Mouse (Mus musculus) forebrain, embryonic 11.5 days (tissue): ENCODE measurements at regions not wholly inside any gene's neighbourhood (a gene's known extent, or its start where the extent isn't known, plus 50 kb on each side); places are given as distances from the start of the nearest gene placed in this dataset.

Experiments used
- ATAC-seq: fragments of 200-750 bp; cut with Nextera tagmentation; replicated peaks from 2 replicates; pipeline ENCODE4 v1.8.0; 2017; ENCODE audit warnings: moderate TSS enrichment; ENCODE audit not compliant: low FRiP score
- DNase-seq: peaks from one replicate; pipeline ENCODE4 v3.0.0-alpha.2; 2017; ENCODE audit warnings: low spot score
- H3K27ac ChIP-seq: fragments of 300-500 bp; sonication (generic); 2 replicates; pipeline ENCODE4 v1.5.1; 2014; ENCODE audit warnings: low read depth, low read length
- H3K27me3 ChIP-seq: fragments of 300-500 bp; sonication (generic); 2 replicates; pipeline ENCODE4 v1.6.1; 2014; ENCODE audit warnings: mild to moderate bottlenecking, low read length, mixed read lengths; ENCODE audit not compliant: control insufficient read depth, insufficient read depth
- H3K36me3 ChIP-seq: fragments of 300-500 bp; sonication (generic); 2 replicates; pipeline ENCODE4 v1.6.1; 2014; ENCODE audit warnings: mild to moderate bottlenecking, low read length, moderate library complexity, mixed read lengths; ENCODE audit not compliant: control insufficient read depth, insufficient read depth
- H3K4me1 ChIP-seq: fragments of 300-500 bp; sonication (generic); replicated peaks from 2 replicates; pipeline ENCODE4 v1.6.1; 2014; ENCODE audit warnings: low read length, mixed read lengths; ENCODE audit not compliant: control insufficient read depth, insufficient read depth
- H3K4me2 ChIP-seq: fragments of 300-500 bp; sonication (generic); 2 replicates; pipeline ENCODE4 v1.6.1; 2014; ENCODE audit warnings: low read depth, mild to moderate bottlenecking, low read length, moderate library complexity, mixed read lengths; ENCODE audit not compliant: severe bottlenecking
- H3K4me3 ChIP-seq: fragments of 300-500 bp; sonication (generic); 2 replicates; pipeline ENCODE4 v1.5.1; 2014; ENCODE audit warnings: low read depth, low read length
- H3K9ac ChIP-seq: fragments of 300-500 bp; sonication (generic); 2 replicates; pipeline ENCODE4 v1.6.1; 2014; ENCODE audit warnings: low read length
- H3K9me3 ChIP-seq: fragments of 300-500 bp; sonication (generic); 2 replicates; pipeline ENCODE4 v1.6.1; 2016; ENCODE audit warnings: low read length, mixed read lengths; ENCODE audit not compliant: control insufficient read depth
- WGBS: fragments of 180-500 bp; shearing (Covaris S2); extraction: QIAGEN DNeasy Blood & Tissue Kit; methylation state at CpG from one replicate; pipeline ENCODE4 v1.1.7; 2014; 5-methylcytosine and 5-hydroxymethylcytosine counted together

- no peak overlapping the region for H3K27ac ChIP-seq
- H3K27me3 ChIP-seq = no peaks in the 10 kb centered on the region
- 90% methylated on average over 8 of the region's 8 CpGs for WGBS
- H3K9me3 ChIP-seq = no peaks in the 10 kb centered on the region
- H3K4me2 ChIP-seq = no peak overlapping the region
- ATAC-seq (no peak), DNase-seq (no peak)
- no peak overlapping the region for H3K9ac ChIP-seq
- H3K4me3 ChIP-seq = no peak overlapping the region
- no peaks in the 10 kb centered on the region for H3K36me3 ChIP-seq
- no peaks in the 10 kb centered on the region for H3K4me1 ChIP-seq
These were observed 198.7 kb downstream of the Snx19 start for GRCm38 (mm10) chr9:30625635-30626034.

- WGBS = 87% methylated on average over 3 of the region's 3 CpGs
- Histone ChIP-seq H3K27me3 (no peaks in the 10 kb centered on the region), H3K36me3 (no peaks in the 10 kb centered on the region)
These were observed 198.2 kb downstream of the Snx19 start for GRCm38 (mm10) chr9:30625090-30625489.

DNA sequence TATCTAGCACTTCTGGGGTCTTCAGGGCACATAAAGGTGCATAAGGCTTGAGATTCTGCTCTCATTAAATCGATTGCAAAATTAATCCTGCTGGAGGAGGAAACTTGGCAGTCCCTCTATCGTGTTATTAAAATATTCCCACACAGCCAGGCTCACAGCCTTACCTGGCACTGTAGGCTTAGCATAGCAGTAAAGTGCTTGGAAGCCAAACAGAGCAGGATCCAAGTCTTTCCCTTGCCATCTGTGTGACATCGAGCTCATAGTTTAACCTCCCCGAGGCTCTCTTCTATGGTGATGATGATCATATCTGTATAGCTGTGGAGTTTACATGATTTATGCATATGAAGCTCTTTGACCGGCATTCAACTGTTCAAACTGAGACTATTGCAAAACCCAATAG lies 197.6 kb downstream of the Snx19 start:
- Histone ChIP-seq H3K4me2 (no peak overlapping the region), H3K4me1 (no peaks in the 10 kb centered on the region), H3K36me3 (no peaks in the 10 kb centered on the region), H3K4me3 (no peak overlapping the region), H3K27ac (no peak overlapping the region), H3K9ac (no peak overlapping the region), H3K9me3 (no peaks in the 10 kb centered on the region), H3K27me3 (no peaks in the 10 kb centered on the region)
- 91% methylated on average over 5 of the region's 5 CpGs for WGBS
- no peak for DNase-seq
- no peak for ATAC-seq

More at GRCm38 (mm10) chr9:30625090-30625489, 198.2 kb downstream of the Snx19 start:
- no peaks in the 10 kb centered on the region for H3K4me1 ChIP-seq
- no peak overlapping the region for H3K4me3 ChIP-seq
- H3K27ac ChIP-seq = no peak overlapping the region
- ATAC-seq (no peak), DNase-seq (no peak)
- no peak overlapping the region for H3K4me2 ChIP-seq
- no peak overlapping the region for H3K9ac ChIP-seq
- H3K9me3 ChIP-seq = no peaks in the 10 kb centered on the region

- Histone ChIP-seq H3K4me1 (no peaks in the 10 kb centered on the region), H3K9ac (no peak overlapping the region), H3K27ac (no peak overlapping the region), H3K4me3 (no peak overlapping the region), H3K36me3 (no peaks in the 10 kb centered on the region), H3K9me3 (no peaks in the 10 kb centered on the region), H3K27me3 (no peaks in the 10 kb centered on the region), H3K4me2 (no peak overlapping the region)
- WGBS = 84% methylated on average over 2 of the region's 2 CpGs
- DNase-seq (no peak), ATAC-seq (no peak)
These were observed 192.4 kb downstream of the Snx19 start for GRCm38 (mm10) chr9:30619325-30619724.

- WGBS = 75% methylated on average over 2 of the region's 2 CpGs
- no peaks in the 10 kb centered on the region for H3K27me3 ChIP-seq
- H3K9me3 ChIP-seq = no peaks in the 10 kb centered on the region
- H3K9ac ChIP-seq = no peak overlapping the region
- H3K4me2 ChIP-seq = no peak overlapping the region
- H3K27ac ChIP-seq = no peak overlapping the region
- no peaks in the 10 kb centered on the region for H3K4me1 ChIP-seq
- no peak overlapping the region for H3K4me3 ChIP-seq
- no peaks in the 10 kb centered on the region for H3K36me3 ChIP-seq
- ATAC-seq (no peak), DNase-seq (no peak)
These were observed 191.3 kb downstream of the Snx19 start for GRCm38 (mm10) chr9:30618181-30618580.

DNA sequence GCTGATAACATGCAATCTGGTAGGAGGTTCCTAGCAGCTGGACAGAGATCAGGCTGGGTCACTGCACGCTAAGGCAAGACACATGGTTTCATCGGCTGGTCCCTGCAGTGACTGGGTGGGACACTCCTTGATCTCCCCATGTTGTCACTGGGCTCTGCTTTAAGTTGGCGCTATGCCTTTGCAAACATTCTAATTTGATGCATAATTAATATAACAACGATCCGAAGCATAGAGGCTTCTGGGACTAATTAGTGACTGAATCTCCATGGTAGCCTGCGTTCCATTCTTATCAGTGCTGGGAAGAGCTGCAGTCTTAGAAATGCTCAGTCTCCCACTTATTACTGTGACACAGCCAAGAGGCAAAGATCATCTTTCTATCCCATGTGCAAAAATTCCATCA lies 186.8 kb downstream of the Snx19 start:
- Histone ChIP-seq H3K9me3 (no peaks in the 10 kb centered on the region), H3K4me3 (no peak overlapping the region), H3K36me3 (no peaks in the 10 kb centered on the region), H3K27me3 (no peaks in the 10 kb centered on the region), H3K4me2 (no peak overlapping the region), H3K9ac (no peak overlapping the region), H3K4me1 (no peaks in the 10 kb centered on the region), H3K27ac (no peak overlapping the region)
- DNase-seq = no peak
- WGBS = 69% methylated on average over 6 of the region's 6 CpGs
- ATAC-seq = no peak

- DNase-seq = no peak
- no peaks in the 10 kb centered on the region for H3K4me1 ChIP-seq
These were observed 186.2 kb downstream of the Snx19 start for GRCm38 (mm10) chr9:30613003-30613552.

DNA sequence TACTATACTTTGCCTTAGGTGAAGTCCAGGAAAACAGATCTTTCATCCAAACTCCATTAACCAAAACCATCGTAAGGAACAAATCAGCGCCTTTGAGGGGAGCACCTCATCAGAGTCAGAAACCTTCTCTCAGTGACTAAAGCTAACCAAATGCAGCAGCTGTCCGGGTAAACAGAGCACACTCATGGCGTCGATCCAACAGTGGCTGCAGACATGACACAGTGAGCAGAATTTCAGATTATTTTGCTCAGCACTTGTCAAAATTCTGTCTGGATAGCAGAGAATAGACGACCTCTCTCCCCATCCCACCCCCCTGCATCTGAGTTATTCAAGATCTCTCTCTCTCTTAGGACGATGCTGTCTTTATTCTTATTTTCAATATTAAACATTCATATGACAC lies 183.4 kb downstream of the Snx19 start:
- no peaks in the 10 kb centered on the region for H3K36me3 ChIP-seq
- H3K4me2 ChIP-seq = no peak overlapping the region
- WGBS = 89% methylated on average over 7 of the region's 7 CpGs
- no peaks in the 10 kb centered on the region for H3K9me3 ChIP-seq
- no peaks in the 10 kb centered on the region for H3K27me3 ChIP-seq
- H3K9ac ChIP-seq = no peak overlapping the region
- DNase-seq (no peak), ATAC-seq (no peak)
- H3K4me1 ChIP-seq = no peaks in the 10 kb centered on the region
- H3K4me3 ChIP-seq = no peak overlapping the region
- H3K27ac ChIP-seq = no peak overlapping the region

More at GRCm38 (mm10) chr9:30613003-30613552, 186.2 kb downstream of the Snx19 start:
- H3K27ac ChIP-seq = no peak overlapping the region
- H3K9me3 ChIP-seq = no peaks in the 10 kb centered on the region
- H3K27me3 ChIP-seq = no peaks in the 10 kb centered on the region
- WGBS = 88% methylated on average over 5 of the region's 5 CpGs
- H3K4me2 ChIP-seq = no peak overlapping the region
- H3K36me3 ChIP-seq = no peaks in the 10 kb centered on the region
- no peak overlapping the region for H3K9ac ChIP-seq
- no peak for ATAC-seq
- no peak overlapping the region for H3K4me3 ChIP-seq

GRCm38 (mm10) chr9:30599756-30600155 lies 172.8 kb downstream of the Snx19 start:
- Histone ChIP-seq H3K27ac (no peak overlapping the region), H3K9me3 (no peaks in the 10 kb centered on the region), H3K36me3 (no peaks in the 10 kb centered on the region), H3K4me1 (no peaks in the 10 kb centered on the region), H3K9ac (no peak overlapping the region), H3K4me2 (no peak overlapping the region), H3K27me3 (no peaks in the 10 kb centered on the region), H3K4me3 (no peak overlapping the region)
- ATAC-seq = no peak
- WGBS = 66% methylated on average over 7 of the region's 7 CpGs
- no peak for DNase-seq
